Mouse (Mus musculus) forebrain, embryonic 15.5 days (tissue): ENCODE data around the gene Pglyrp2. TPM values are rescaled to one million over a fixed set of nuclear protein-coding genes. Genes with fewer than 3 reads are reported as not detected.

Experiments
- ATAC-seq: fragments of 200-750 bp; cut with Nextera tagmentation; replicated peaks from 2 replicates; pipeline ENCODE4 v1.8.0; 2017; ENCODE audit warnings: mild to moderate bottlenecking, moderate TSS enrichment, moderate library complexity
- H3K27ac ChIP-seq: fragments of 300-500 bp; sonication (generic); replicated peaks from 2 replicates; pipeline ENCODE4 v1.5.1; 2015; ENCODE audit warnings: mild to moderate bottlenecking, inconsistent platforms
- H3K27me3 ChIP-seq: fragments of 300-500 bp; sonication (generic); 2 replicates; pipeline ENCODE4 v1.6.1; 2015; ENCODE audit warnings: inconsistent platforms
- H3K36me3 ChIP-seq: fragments of 300-500 bp; sonication (generic); 2 replicates; pipeline ENCODE4 v1.6.1; 2015; ENCODE audit warnings: mild to moderate bottlenecking, inconsistent platforms
- H3K4me1 ChIP-seq: fragments of 300-500 bp; sonication (generic); 2 replicates; pipeline ENCODE4 v1.6.1; 2015; ENCODE audit warnings: inconsistent platforms
- H3K4me2 ChIP-seq: fragments of 300-500 bp; sonication (generic); replicated peaks from 2 replicates; pipeline ENCODE4 v1.6.1; 2015; ENCODE audit warnings: mild to moderate bottlenecking, inconsistent platforms
- H3K4me3 ChIP-seq: fragments of 300-500 bp; sonication (generic); 2 replicates; pipeline ENCODE4 v1.5.1; 2015; ENCODE audit warnings: mild to moderate bottlenecking, inconsistent platforms
- H3K9ac ChIP-seq: fragments of 300-500 bp; sonication (generic); replicated peaks from 2 replicates; pipeline ENCODE4 v1.6.1; 2015; ENCODE audit warnings: mild to moderate bottlenecking, inconsistent platforms
- H3K9me3 ChIP-seq: fragments of 300-500 bp; sonication (generic); 2 replicates; pipeline ENCODE4 v1.6.1; 2016; ENCODE audit warnings: inconsistent platforms
- WGBS: fragments of 180-500 bp; shearing (Covaris S2); methylation state at CpG from one replicate; pipeline ENCODE4 v1.1.7; 2015; ENCODE audit warnings: mixed read lengths; 5-methylcytosine and 5-hydroxymethylcytosine counted together
- microRNA-seq: library from miRNA; unstranded; fragments of <30 nt; microRNA quantifications from one replicate; pipeline ENCODE4, GENCODE M21; 2016
- polyA plus RNA-seq: library from polyadenylated mRNA; unstranded; fragments of >200 nt; fragmentation: Nextera tagmentation; extraction: Ambion mirVana; gene quantifications from 2 replicates; pipeline ENCODE4 v1.2.1, GENCODE M21; 2015

The Pglyrp2 gene
- polyA plus RNA-seq, 1 experiment from 2014 or later = not detected

DNA sequence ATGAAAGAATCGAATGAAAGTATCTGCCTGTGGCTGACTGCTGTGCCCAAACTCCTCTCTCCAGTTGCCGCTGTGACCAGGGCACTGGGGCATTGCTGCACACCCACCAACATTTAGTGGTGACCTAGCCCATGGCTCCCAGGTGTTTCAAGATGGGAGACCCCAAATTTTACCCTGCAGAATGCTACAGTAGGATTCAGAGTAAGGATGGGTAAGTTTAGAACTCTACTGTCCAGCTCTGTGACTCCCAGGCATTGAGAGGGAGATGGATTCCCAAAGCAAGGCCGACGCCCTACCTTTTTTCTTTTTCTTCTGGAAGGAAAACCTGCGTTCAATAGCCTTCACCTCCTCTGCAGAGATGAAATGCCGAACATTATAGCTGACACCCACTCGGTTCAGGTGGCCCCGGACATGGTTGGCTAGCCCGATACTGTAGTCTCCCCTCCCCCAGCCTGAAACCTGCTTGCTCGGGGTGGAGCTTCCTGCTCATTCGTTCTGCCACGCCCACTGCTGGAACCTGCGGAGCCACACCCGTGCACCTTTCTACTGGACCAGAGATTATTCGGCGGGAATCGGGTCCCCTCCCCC, 54.9 kb downstream of the Pglyrp2 start:
- Histone ChIP-seq H3K27ac (no peak overlapping the region), H3K36me3 (peaks cover 6% of the 10 kb centered on the region; the same call in 1 of the 2 replicates), H3K4me1 (peaks cover 10% of the 10 kb centered on the region), H3K4me3 (peak overlapping the region; percentile 24), H3K4me2 (peak overlapping the region; percentile 37), H3K9ac (no peak overlapping the region), H3K9me3 (no peaks in the 10 kb centered on the region), H3K27me3 (no peaks in the 10 kb centered on the region)
- ATAC-seq = no peak
- 13% methylated on average over 14 of the region's 17 CpGs for WGBS

DNA sequence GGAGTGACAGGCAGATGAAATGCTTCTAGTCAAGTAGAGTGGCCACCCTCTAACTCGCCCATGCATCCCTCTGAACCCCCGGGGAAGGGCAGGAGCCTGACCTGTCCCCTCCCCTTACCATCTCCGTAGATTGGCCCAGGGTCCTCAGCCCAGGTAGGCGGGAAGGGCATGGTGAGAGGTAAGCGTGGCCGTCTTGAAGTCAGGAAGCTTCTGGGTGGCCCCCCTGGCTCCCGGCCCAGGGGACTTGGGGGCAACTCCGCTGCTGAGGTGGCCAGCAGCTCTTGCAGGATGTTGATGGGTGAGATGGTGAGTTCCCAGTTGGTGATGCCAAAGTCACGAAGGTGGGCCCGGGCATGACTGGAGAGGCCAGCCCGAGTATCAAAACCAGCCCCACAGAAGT, 56.3 kb downstream of the Pglyrp2 start:
- Histone ChIP-seq H3K4me1 (peaks cover 19% of the 10 kb centered on the region), H3K4me2 (no peak overlapping the region), H3K4me3 (no peak overlapping the region), H3K9ac (no peak overlapping the region), H3K9me3 (no peaks in the 10 kb centered on the region), H3K27me3 (no peaks in the 10 kb centered on the region), H3K36me3 (peaks cover 6% of the 10 kb centered on the region; the same call in 1 of the 2 replicates), H3K27ac (no peak overlapping the region)
- no peak for ATAC-seq
- 90% methylated on average over 11 of the region's 11 CpGs for WGBS

DNA sequence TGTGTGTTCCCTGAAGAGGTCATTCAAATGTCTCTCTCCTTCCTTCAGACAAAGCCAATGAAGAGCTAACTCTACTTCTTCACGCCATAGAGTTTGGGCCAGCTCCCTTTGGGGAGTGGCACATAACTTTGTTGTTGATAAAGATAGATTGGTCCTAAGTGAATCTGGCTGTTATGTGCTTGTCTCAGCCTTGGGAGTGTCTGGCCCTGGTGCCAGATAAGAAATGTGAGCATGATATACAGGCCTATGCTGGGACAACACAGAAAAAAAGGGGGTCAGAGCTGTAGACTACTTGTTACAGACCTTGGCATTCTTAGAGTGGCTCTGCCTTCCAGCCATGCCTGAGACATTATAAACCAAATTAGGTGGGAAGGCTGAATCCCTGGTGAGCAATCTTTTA, 58.7 kb downstream of the Pglyrp2 start:
- Histone ChIP-seq H3K4me2 (no peak overlapping the region), H3K27me3 (no peaks in the 10 kb centered on the region), H3K4me3 (no peak overlapping the region), H3K27ac (no peak overlapping the region), H3K36me3 (peaks cover 27% of the 10 kb centered on the region), H3K4me1 (peaks cover 27% of the 10 kb centered on the region), H3K9ac (no peak overlapping the region), H3K9me3 (no peaks in the 10 kb centered on the region)
- ATAC-seq = no peak
- 91% methylated on average over 1 of the region's 1 CpGs for WGBS

GRCm38 (mm10) chr17:32364850-32365249, 59.1 kb downstream of the Pglyrp2 start:
- ATAC-seq = peak; percentile 14
- Histone ChIP-seq H3K4me1 (peaks cover 27% of the 10 kb centered on the region), H3K27me3 (no peaks in the 10 kb centered on the region), H3K4me3 (peak overlapping the region; percentile 96), H3K36me3 (peaks cover 32% of the 10 kb centered on the region), H3K27ac (peak overlapping the region; percentile 78), H3K9ac (no peak overlapping the region), H3K4me2 (peak overlapping the region; percentile 86), H3K9me3 (no peaks in the 10 kb centered on the region)
- 65% methylated on average over 5 of the region's 5 CpGs for WGBS

GRCm38 (mm10) chr17:32364331-32364730, 59.6 kb downstream of the Pglyrp2 start:
- under 1% methylated on average over 46 of the region's 47 CpGs for WGBS
- peak; percentile 97 for ATAC-seq
- no peaks in the 10 kb centered on the region for H3K9me3 ChIP-seq
- peak overlapping the region; percentile 78 for H3K27ac ChIP-seq
- H3K36me3 ChIP-seq = peaks cover 37% of the 10 kb centered on the region
- H3K9ac ChIP-seq = peak overlapping the region; percentile 92
- peaks cover 27% of the 10 kb centered on the region for H3K4me1 ChIP-seq
- H3K4me2 ChIP-seq = peak overlapping the region; percentile 86
- no peaks in the 10 kb centered on the region for H3K27me3 ChIP-seq
- peak overlapping the region; percentile 96 for H3K4me3 ChIP-seq

DNA sequence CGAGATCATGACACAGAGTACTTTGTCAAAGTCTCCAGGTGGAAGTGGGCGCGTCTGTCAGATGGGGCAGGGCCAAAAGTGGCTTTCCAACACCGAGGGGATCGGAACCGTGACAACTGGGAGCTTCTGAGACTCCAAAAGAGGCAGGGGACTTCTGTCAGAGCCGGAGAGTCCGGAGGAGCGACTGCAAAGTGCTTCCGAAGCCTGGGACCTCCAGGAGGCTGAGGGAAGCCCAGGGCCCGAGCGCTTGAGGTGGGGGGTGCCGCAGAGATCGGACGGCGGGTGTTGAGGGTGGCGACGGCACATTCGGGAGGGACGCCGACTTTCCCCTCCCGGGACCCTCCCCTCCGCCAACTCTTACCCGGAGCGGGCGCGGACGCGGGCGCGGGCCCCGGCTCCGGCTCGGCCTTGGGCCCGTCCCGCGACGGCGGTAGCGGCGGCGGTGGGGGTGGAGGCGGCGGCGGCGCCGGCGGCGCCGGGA, 60.1 kb downstream of the Pglyrp2 start:
- Histone ChIP-seq H3K36me3 (peaks cover 42% of the 10 kb centered on the region), H3K4me2 (peak overlapping the region; percentile 86), H3K4me3 (peak overlapping the region; percentile 96), H3K27me3 (no peaks in the 10 kb centered on the region), H3K4me1 (peaks cover 23% of the 10 kb centered on the region), H3K27ac (peak overlapping the region; percentile 78), H3K9me3 (no peaks in the 10 kb centered on the region), H3K9ac (peak overlapping the region; percentile 92)
- ATAC-seq = peak; percentile 51
- WGBS = 0% methylated on average over 21 of the region's 50 CpGs

- no peaks in the 10 kb centered on the region for H3K27me3 ChIP-seq
- peaks cover 53% of the 10 kb centered on the region for H3K36me3 ChIP-seq
- ATAC-seq = no peak
- H3K9ac ChIP-seq = no peak overlapping the region
- peak overlapping the region; percentile 96 for H3K4me3 ChIP-seq
- peak overlapping the region; percentile 86 for H3K4me2 ChIP-seq
- no peaks in the 10 kb centered on the region for H3K9me3 ChIP-seq
- WGBS = 84% methylated on average over 4 of the region's 4 CpGs
- no peak overlapping the region for H3K27ac ChIP-seq
- peaks cover 23% of the 10 kb centered on the region for H3K4me1 ChIP-seq
These were observed 61.3 kb downstream of the Pglyrp2 start for GRCm38 (mm10) chr17:32362686-32363085.

Small RNA genes within 50 kb of the gene (microRNA-seq; reads per million reads assigned to microRNA genes)
- gene Gm22201 = not detected

Other genes with a start within 250 kb of the Pglyrp2 start
- gene Ephx3, start 234.6 kb downstream of the Pglyrp2 start, polyA plus RNA-seq = 0.17 and 0.20 TPM in 2 replicates
- gene Brd4, start 139.4 kb downstream of the Pglyrp2 start, polyA plus RNA-seq = 80.2 and 80.8 TPM in 2 replicates
- gene Akap8, start 102.9 kb downstream of the Pglyrp2 start, polyA plus RNA-seq = 107 and 111 TPM in 2 replicates
- 138 and 140 TPM in 2 replicates for gene Akap8l, start 73.6 kb downstream of the Pglyrp2 start, polyA plus RNA-seq
- gene Wiz, start 34.7 kb downstream of the Pglyrp2 start, polyA plus RNA-seq = 38.8 and 40.3 TPM in 2 replicates
- gene Rasal3, start 20.6 kb downstream of the Pglyrp2 start, polyA plus RNA-seq = 0.56 and 0.64 TPM in 2 replicates
- gene Cyp4f39, start 28.6 kb upstream of the Pglyrp2 start, polyA plus RNA-seq = 0.23 TPM in 1 of 2 replicates, not detected in the other
- gene Cyp4f17, start 81.9 kb upstream of the Pglyrp2 start, polyA plus RNA-seq = 7.8 and 8.4 TPM in 2 replicates
- 19.8 and 24.9 TPM in 2 replicates for gene Cyp4f16, start 112.4 kb upstream of the Pglyrp2 start, polyA plus RNA-seq
- gene Cyp4f37, start 197.1 kb upstream of the Pglyrp2 start, polyA plus RNA-seq = not detected in 2 replicates
- not detected in 2 replicates for gene Cyp4f40, start 234.7 kb upstream of the Pglyrp2 start, polyA plus RNA-seq